Mouse (Mus musculus) kidney, embryonic 15.5 days (tissue): ENCODE results near the gene Gemin7. TPM values are rescaled to one million over a fixed set of nuclear protein-coding genes. Genes with fewer than 3 reads are reported as not detected.

Experiments
- polyA plus RNA-seq: library from polyadenylated mRNA; unstranded; fragments of >200 nt; fragmentation: Nextera tagmentation; extraction: Ambion mirVana; gene quantifications from 2 replicates; pipeline ENCODE4 v1.2.1, GENCODE M21; 2015

The Gemin7 gene
- polyA plus RNA-seq, 1 experiment from 2014 or later: 161 TPM

Other genes starting within 250 kb of the Gemin7 start
- 85.7 and 87.2 TPM in 2 replicates for gene Ercc1, start 232.8 kb downstream of the Gemin7 start, polyA plus RNA-seq
- 27.0 and 28.3 TPM in 2 replicates for gene Cd3eap, start 218.1 kb downstream of the Gemin7 start, polyA plus RNA-seq
- gene Ppp1r13l, start 217.8 kb downstream of the Gemin7 start, polyA plus RNA-seq: 5.5 and 5.8 TPM in 2 replicates
- 16.0 and 19.5 TPM in 2 replicates for gene Ercc2, start 195.6 kb downstream of the Gemin7 start, polyA plus RNA-seq
- 5.1 and 6.3 TPM in 2 replicates for gene Klc3, start 173.5 kb downstream of the Gemin7 start, polyA plus RNA-seq
- 22.6 and 58.1 TPM in 2 replicates for gene Ckm, start 172.8 kb downstream of the Gemin7 start, polyA plus RNA-seq
- 6.6 and 9.4 TPM in 2 replicates for gene Mark4, start 118.8 kb downstream of the Gemin7 start, polyA plus RNA-seq
- 3.0 TPM in 2 replicates for gene Exoc3l2, start 114.3 kb downstream of the Gemin7 start, polyA plus RNA-seq
- gene Bloc1s3, start 69.2 kb downstream of the Gemin7 start, polyA plus RNA-seq: 2.3 and 2.6 TPM in 2 replicates
- 76.2 and 81.2 TPM in 2 replicates for gene Trappc6a, start 69.2 kb downstream of the Gemin7 start, polyA plus RNA-seq
- 0.10 and 0.15 TPM in 2 replicates for gene Nkpd1, start 59.8 kb downstream of the Gemin7 start, polyA plus RNA-seq
- 21.3 and 24.4 TPM in 2 replicates for gene Ppp1r37, start 14.5 kb downstream of the Gemin7 start, polyA plus RNA-seq
- 0.55 and 0.66 TPM in 2 replicates for gene Zfp296, start 308 bp downstream of the Gemin7 start, polyA plus RNA-seq
- gene Clasrp, start 26.9 kb upstream of the Gemin7 start, polyA plus RNA-seq: 50.6 and 58.6 TPM in 2 replicates
- 8.8 and 10.0 TPM in 2 replicates for gene Relb, start 51.8 kb upstream of the Gemin7 start, polyA plus RNA-seq
- 81.9 and 91.5 TPM in 2 replicates for gene Clptm1, start 87.4 kb upstream of the Gemin7 start, polyA plus RNA-seq
- 8.8 and 13.1 TPM in 2 replicates for gene Apoc2, start 100.3 kb upstream of the Gemin7 start, polyA plus RNA-seq
- gene Gm44805, start 103.8 kb upstream of the Gemin7 start, polyA plus RNA-seq: 2.5 TPM in 1 of 2 replicates, not detected in the other
- gene Apoc4, start 103.9 kb upstream of the Gemin7 start, polyA plus RNA-seq: 2.3 and 6.6 TPM in 2 replicates
- 15.7 and 20.7 TPM in 2 replicates for gene Apoc1, start 115.1 kb upstream of the Gemin7 start, polyA plus RNA-seq
- gene Apoe, start 121.6 kb upstream of the Gemin7 start, polyA plus RNA-seq: 259 and 340 TPM in 2 replicates
- gene Tomm40, start 137.8 kb upstream of the Gemin7 start, polyA plus RNA-seq: 168 and 177 TPM in 2 replicates
- 130 and 138 TPM in 2 replicates for gene Nectin2, start 172.9 kb upstream of the Gemin7 start, polyA plus RNA-seq
- 244 and 257 TPM in 2 replicates for gene Bcam, start 193.4 kb upstream of the Gemin7 start, polyA plus RNA-seq
- gene Cblc, start 219.2 kb upstream of the Gemin7 start, polyA plus RNA-seq: 8.3 and 9.1 TPM in 2 replicates
- gene Bcl3, start 245.2 kb upstream of the Gemin7 start, polyA plus RNA-seq: 3.9 and 4.9 TPM in 2 replicates